Mouse (Mus musculus) ES-E14 (cell line): ENCODE data around the gene Uba5. TPM values are rescaled to one million over a fixed set of nuclear protein-coding genes. Genes with fewer than 3 reads are reported as not detected.

Source experiments
- DNase-seq: peaks from one replicate; pipeline ENCODE4 v3.0.0-alpha.2; 2013; ENCODE audit warnings: low read depth, low spot score
- H3K27ac ChIP-seq: 2 replicates; pipeline ENCODE4 v1.5.1; 2012; ENCODE audit warnings: low read depth, mild to moderate bottlenecking, low read length, moderate library complexity, mixed read lengths; ENCODE audit not compliant: poor library complexity, insufficient read depth, severe bottlenecking
- H3K36me3 ChIP-seq: 2 replicates; pipeline ENCODE4 v1.6.1; 2012; ENCODE audit warnings: mild to moderate bottlenecking, low read length, moderate library complexity, mixed read lengths; ENCODE audit not compliant: control insufficient read depth, poor library complexity, insufficient read depth, severe bottlenecking
- H3K4me1 ChIP-seq, 2 experiments: fragments of 150-350 bp in 1 of 2; sonication (generic) in 1 of 2; 2 replicates each; pipeline ENCODE4 v1.6.1; 2012; ENCODE audit warnings: low read length in 2 of 2, mild to moderate bottlenecking in 1 of 2, mixed read lengths in 1 of 2; ENCODE audit not compliant: control insufficient read depth in 2 of 2, insufficient read depth in 2 of 2, poor library complexity in 1 of 2
- H3K4me3 ChIP-seq, 2 experiments: fragments of 150-350 bp in 1 of 2; sonication (generic) in 1 of 2; 2 replicates each; pipeline ENCODE4 v1.5.1; 2012; ENCODE audit warnings: low read length in 2 of 2, low read depth in 1 of 2, mild to moderate bottlenecking in 1 of 2, mixed read lengths in 1 of 2; ENCODE audit not compliant: insufficient read depth in 1 of 2, poor library complexity in 1 of 2, severe bottlenecking in 1 of 2
- H3K9ac ChIP-seq: 2 replicates; pipeline ENCODE4 v1.6.1; 2012; ENCODE audit warnings: low read depth, mild to moderate bottlenecking, low read length, mixed read lengths; ENCODE audit not compliant: poor library complexity, insufficient read depth, severe bottlenecking
- H3K9me3 ChIP-seq: fragments of 150-350 bp; sonication (generic); 2 replicates; pipeline ENCODE4 v1.6.1; 2012; ENCODE audit warnings: low read depth, mild to moderate bottlenecking, low read length; ENCODE audit not compliant: control insufficient read depth, insufficient read depth
- CHD2 ChIP-seq: IDR thresholded peaks from 2 replicates; pipeline ENCODE4 v1.6.1; 2014; ENCODE audit warnings: mild to moderate bottlenecking, low read depth, low read length, inconsistent platforms
- HCFC1 ChIP-seq: IDR thresholded peaks from 2 replicates; pipeline ENCODE4 v1.6.1; 2012; ENCODE audit warnings: low read length, inconsistent platforms, borderline replicate concordance; ENCODE audit not compliant: insufficient read depth
- MAFK ChIP-seq: IDR thresholded peaks from 2 replicates; pipeline ENCODE4 v1.6.1; 2014; ENCODE audit warnings: mild to moderate bottlenecking, low read depth, low read length, inconsistent platforms; ENCODE audit not compliant: insufficient read depth
- ZC3H11A ChIP-seq: IDR thresholded peaks from 2 replicates; pipeline ENCODE4 v1.6.1; 2012; ENCODE audit warnings: low read depth, mild to moderate bottlenecking, inconsistent platforms, low read length, borderline replicate concordance
- ZNF384 ChIP-seq: IDR thresholded peaks from 2 replicates; pipeline ENCODE4 v1.6.1; 2012; ENCODE audit warnings: low read depth, low read length, inconsistent platforms
- in situ Hi-C, 2 experiments: fragments of 600-800 bp; cut with MboI; formaldehyde crosslinking; loops; one replicate each; pipeline ENCODE4 v1.15.1; 2025; ENCODE audit warnings: low sequenced_read_pairs in 2 of 2, inconsistent platforms in 1 of 2; ENCODE audit not compliant: unreplicated experiment in 2 of 2
- total RNA-seq: library from RNA; depleted of rRNA; stranded (reverse); fragments of 300-350 nt; gene quantifications from 2 replicates; pipeline ENCODE4 v1.2.3, GENCODE M21; 2012

Gene Uba5
- total RNA-seq, 1 experiment: 44.7 TPM

GRCm38 (mm10) chr9:104039742-104040141 lies 23.2 kb downstream of the Uba5 start:
- H3K9me3 ChIP-seq: no peaks in the 10 kb centered on the region
- no peak for DNase-seq
- H3K36me3 ChIP-seq: peaks cover 2% of the 10 kb centered on the region; the same call in 1 of the 2 replicates
- TF ChIP-seq MAFK (no peak), HCFC1 (no peak), ZNF384 (no peak), CHD2 (no peak), ZC3H11A (no peak)
- no peak overlapping the region for H3K27ac ChIP-seq
- in situ Hi-C loops: no loop called here
- H3K4me1 ChIP-seq: peaks cover 5% of the 10 kb centered on the region in 2 experiments; a peak in 2 of 4 replicates
- no peak overlapping the region for H3K4me3 ChIP-seq
- H3K9ac ChIP-seq: no peak overlapping the region

GRCm38 (mm10) chr9:104039031-104039695 lies 23.8 kb downstream of the Uba5 start:
- no peak for DNase-seq
- TF ChIP-seq MAFK: no peak
- TF ChIP-seq CHD2: no peak
- no peak for TF ChIP-seq ZC3H11A
- no peak for TF ChIP-seq HCFC1
- TF ChIP-seq ZNF384: no peak
- Histone ChIP-seq H3K4me3 (no peak overlapping the region; a peak in 1 of 4 replicates), H3K36me3 (peaks cover 2% of the 10 kb centered on the region; the same call in 1 of the 2 replicates), H3K27ac (no peak overlapping the region), H3K4me1 (peaks cover 5 to 7% of the 10 kb centered on the region in 2 experiments; a peak in 3 of 4 replicates), H3K9me3 (no peaks in the 10 kb centered on the region), H3K9ac (no peak overlapping the region; the same call in 1 of the 2 replicates)
- in situ Hi-C loops: no loop called here

- Histone ChIP-seq H3K4me1 (peaks cover 5 to 7% of the 10 kb centered on the region in 2 experiments; a peak in 3 of 4 replicates), H3K9me3 (no peaks in the 10 kb centered on the region), H3K27ac (no peak overlapping the region), H3K36me3 (peaks cover 2% of the 10 kb centered on the region; the same call in 1 of the 2 replicates), H3K9ac (no peak overlapping the region), H3K4me3 (no peak overlapping the region)
- in situ Hi-C loops: no loop called here
- no peak for DNase-seq
- TF ChIP-seq MAFK (no peak), CHD2 (no peak), HCFC1 (no peak), ZNF384 (no peak), ZC3H11A (no peak)
These were observed 24.7 kb downstream of the Uba5 start for GRCm38 (mm10) chr9:104038266-104038665.

- Histone ChIP-seq H3K4me3 (peak overlapping the region; percentile 13 to 20; a peak in 2 of 4 replicates), H3K9me3 (no peaks in the 10 kb centered on the region), H3K4me1 (peaks cover 5 to 7% of the 10 kb centered on the region in 2 experiments; a peak in 3 of 4 replicates), H3K36me3 (peaks cover 2% of the 10 kb centered on the region; the same call in 1 of the 2 replicates), H3K9ac (peak overlapping the region; percentile 54; the same call in 1 of the 2 replicates), H3K27ac (no peak overlapping the region)
- DNase-seq: peak; percentile 94
- TF ChIP-seq CHD2 (no peak), ZNF384 (no peak), ZC3H11A (no peak; the same call in 1 of the 2 replicates), HCFC1 (no peak), MAFK (no peak)
- in situ Hi-C loops: no loop called here
These were observed 27.5 kb downstream of the Uba5 start for GRCm38 (mm10) chr9:104035261-104036015.
